Mouse (Mus musculus) thymus, adult 2 months (tissue): ENCODE results near the gene Kif16b.

Experiments used
- CTCF ChIP-seq: fragments of 200-500 bp; IDR thresholded peaks from 2 replicates; pipeline ENCODE4 v1.5.1; 2012; ENCODE audit warnings: mild to moderate bottlenecking, control low read depth, low read length, moderate library complexity, borderline replicate concordance; ENCODE audit not compliant: control insufficient read depth, poor library complexity, insufficient read depth; ENCODE audit errors: extremely low read depth
- POLR2A ChIP-seq: fragments of 200-500 bp; IDR thresholded peaks from 2 replicates; pipeline ENCODE4 v1.6.1; 2012; ENCODE audit warnings: mild to moderate bottlenecking, low read length, control low read depth, moderate library complexity; ENCODE audit not compliant: control insufficient read depth, poor library complexity, insufficient read depth; ENCODE audit errors: extremely low read depth

DNA sequence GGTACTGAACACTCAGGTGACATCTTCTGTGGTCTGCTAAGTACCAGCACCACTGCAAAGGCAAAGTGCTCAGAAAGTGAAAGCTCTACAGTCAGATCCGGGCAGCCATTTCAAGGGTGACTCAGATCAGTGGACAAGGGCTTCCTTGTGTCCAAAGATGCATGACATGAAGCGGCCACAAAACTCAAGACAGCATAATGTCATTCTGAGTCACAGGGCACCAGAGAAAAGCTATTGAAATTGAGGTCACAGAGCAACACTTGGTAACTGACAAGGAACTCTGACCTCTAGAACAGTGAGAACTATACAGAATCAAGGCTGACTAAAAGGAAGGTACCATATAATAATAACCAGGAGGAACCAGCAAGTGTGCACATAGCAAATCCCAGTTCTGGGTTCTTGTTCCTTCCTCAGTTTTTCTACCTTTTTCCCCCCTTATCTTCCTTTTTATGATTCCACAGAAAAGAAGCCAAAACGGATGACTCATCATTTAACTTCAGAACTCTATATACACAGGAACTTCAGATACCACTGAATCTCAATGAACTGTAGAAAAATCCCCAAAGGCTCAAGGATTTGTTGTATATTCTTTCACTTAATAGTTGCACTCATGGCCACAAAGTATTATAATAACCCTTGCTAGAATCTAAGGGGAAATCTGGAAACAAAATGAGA is 143.1 kb downstream of the Kif16b start:
- no peak for TF ChIP-seq POLR2A
- no peak for TF ChIP-seq CTCF
